Mouse (Mus musculus): Measurements from ENCODE around the gene Rnaseh1.

Rnaseh1 gene

GRCm38 (mm10) chr12:28674038-28674720 lies 24.8 kb downstream of the Rnaseh1 start:
- no peak for DNase-seq

- DNase-seq = peak; percentile 83 to 86
Observed at GRCm38 (mm10) chr12:28675121-28675924, 25.9 kb downstream of the Rnaseh1 start, which contains the start of gene Adi1. Gene Adi1 (plus strand): TSS chr12:28675231.

GRCm38 (mm10) chr12:28675925-28676209 lies 26.5 kb downstream of the Rnaseh1 start:
- no peak for DNase-seq

- no peak for DNase-seq
Observed at GRCm38 (mm10) chr12:28684674-28685073, 35.3 kb downstream of the Rnaseh1 start.

- no peak for DNase-seq
Observed at GRCm38 (mm10) chr12:28685771-28686170, 36.4 kb downstream of the Rnaseh1 start.

GRCm38 (mm10) chr12:28686199-28686879 lies 36.9 kb downstream of the Rnaseh1 start:
- no peak for DNase-seq

- no peak for DNase-seq
Observed at GRCm38 (mm10) chr12:28688996-28689395, 39.6 kb downstream of the Rnaseh1 start.

GRCm38 (mm10) chr12:28690730-28691129 lies 41.3 kb downstream of the Rnaseh1 start:
- no peak for DNase-seq

GRCm38 (mm10) chr12:28693738-28694137 lies 44.3 kb downstream of the Rnaseh1 start:
- no peak for DNase-seq

- DNase-seq = no peak
Observed at GRCm38 (mm10) chr12:28694231-28694630, 44.8 kb downstream of the Rnaseh1 start.

GRCm38 (mm10) chr12:28694776-28695175 lies 45.4 kb downstream of the Rnaseh1 start:
- no peak for DNase-seq

- no peak for DNase-seq
Observed at GRCm38 (mm10) chr12:28697821-28698595, 48.6 kb downstream of the Rnaseh1 start.

GRCm38 (mm10) chr12:28699086-28699485 lies 49.7 kb downstream of the Rnaseh1 start:
- no peak for DNase-seq

GRCm38 (mm10) chr12:28699656-28700055 lies 50.3 kb downstream of the Rnaseh1 start:
- peak; percentile 43 to 57 for DNase-seq

GRCm38 (mm10) chr12:28700101-28700511 lies 50.7 kb downstream of the Rnaseh1 start:
- DNase-seq = peak; percentile 8 to 22

- DNase-seq = peak in 1 of 2 experiments; percentile 14
Observed at GRCm38 (mm10) chr12:28700561-28701025, 51.2 kb downstream of the Rnaseh1 start.

GRCm38 (mm10) chr12:28701302-28701701 lies 51.9 kb downstream of the Rnaseh1 start:
- DNase-seq = no peak

- no peak for DNase-seq
Observed at GRCm38 (mm10) chr12:28704381-28704780, 55.0 kb downstream of the Rnaseh1 start.

- no peak for DNase-seq
Observed at GRCm38 (mm10) chr12:28705204-28705603, 55.8 kb downstream of the Rnaseh1 start.

- DNase-seq = no peak
Observed at GRCm38 (mm10) chr12:28708154-28708553, 58.8 kb downstream of the Rnaseh1 start.

Measured in thymus, postnatal 36 days (tissue).